Mouse (Mus musculus): ENCODE measurements around the gene Vmn1r188.

- TF ChIP-seq MAFK (IDR thresholded peaks at IDR 0.05; ENCODE audit: insufficient read depth, low read depth, low read length) (no peak), ZC3H11A (IDR thresholded peaks at IDR 0.05; ENCODE audit: borderline replicate concordance, low read depth, low read length) (no peak), CHD2 (IDR thresholded peaks at IDR 0.05; ENCODE audit: low read depth, low read length) (no peak)
Measured at GRCm38 (mm10) chr13:22049041-22049440, 35.2 kb upstream of the Vmn1r188 start.

All from ES-E14 (cell line).